Mouse (Mus musculus) heart, postnatal 0 days (tissue): ENCODE measurements around the gene Dpm2.

Experiments
- CTCF ChIP-seq: IDR thresholded peaks from 2 replicates; pipeline ENCODE4 v1.5.1; 2016; ENCODE audit warnings: antibody characterized with exemption, control low read depth, low read depth
- EP300 ChIP-seq: IDR thresholded peaks from 2 replicates; pipeline ENCODE4 v1.6.1; 2016; ENCODE audit warnings: antibody characterized with exemption, low read depth

DNA sequence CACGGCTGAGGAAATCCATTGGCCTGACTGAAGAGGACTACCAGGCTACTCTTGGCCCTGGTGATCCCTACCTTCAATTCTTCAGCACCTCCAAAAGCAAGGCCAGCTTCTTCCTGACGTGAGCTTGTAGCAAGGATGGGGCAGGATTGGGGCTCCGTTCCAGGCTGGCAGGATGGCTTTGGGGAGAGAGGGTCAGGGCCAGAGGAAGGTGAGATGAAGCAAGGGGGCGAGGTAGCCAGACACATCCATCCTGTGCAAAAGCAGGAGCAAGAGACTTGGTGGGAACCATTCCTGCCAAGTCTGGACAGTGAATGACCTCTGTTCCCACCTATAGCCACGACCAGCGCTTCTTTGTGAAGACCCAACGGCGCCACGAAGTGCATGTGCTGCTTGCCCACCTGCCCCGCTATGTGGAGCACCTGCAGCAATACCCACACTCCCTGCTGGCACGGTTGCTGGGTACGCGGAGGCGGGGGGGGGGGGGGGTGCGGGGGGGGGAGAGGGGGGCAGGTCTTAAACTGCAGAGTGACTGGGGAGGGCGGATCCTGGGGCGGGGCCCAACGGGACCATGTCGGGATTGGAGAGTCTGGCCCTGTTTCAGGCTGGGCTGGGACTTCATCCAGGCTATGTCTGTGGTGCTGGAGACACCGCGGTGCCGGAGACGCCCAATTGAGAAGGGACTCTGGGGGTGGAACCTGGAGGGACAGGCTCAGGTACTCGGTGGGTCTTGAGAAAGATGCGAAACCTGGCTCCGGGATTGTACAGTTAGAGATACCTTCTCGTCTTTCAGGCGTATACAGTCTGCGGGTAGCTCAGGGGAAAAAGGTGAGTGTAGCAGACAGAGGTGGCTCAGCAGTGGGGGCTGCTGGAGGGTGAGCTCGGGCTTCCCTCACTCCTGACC is 7.7 kb downstream of the Dpm2 start:
- TF ChIP-seq CTCF (no peak), EP300 (no peak)
